Mouse (Mus musculus): ENCODE results near the gene Aplf. TPM values are rescaled to one million over a fixed set of nuclear protein-coding genes. Genes with fewer than 3 reads are reported as not detected.

Aplf gene
- total RNA-seq, 1 experiment = 10.4 TPM

GRCm38 (mm10) chr6:87590394-87591281 lies 81.4 kb downstream of the Aplf start, which contains the start of gene Prokr1:
TSS of gene Prokr1 (minus strand) at chr6:87590743.
- Histone ChIP-seq H3K36me3 (ENCODE audit: control insufficient read depth, insufficient read depth, low read length, poor library complexity, severe bottlenecking) (no peaks in the 10 kb centered on the region), H3K4me1 (ENCODE audit: control insufficient read depth in 2 of 2, insufficient read depth in 2 of 2, low read length in 2 of 2, poor library complexity in 1 of 2) (peaks cover 0 to 2% of the 10 kb centered on the region in 2 experiments; a peak in 1 of 4 replicates), H3K9me3 (ENCODE audit: control insufficient read depth, insufficient read depth, low read depth, low read length) (no peaks in the 10 kb centered on the region), H3K9ac (ENCODE audit: insufficient read depth, low read depth, low read length, poor library complexity, severe bottlenecking) (no peak within 1 kb of the TSS), H3K4me3 (ENCODE audit: insufficient read depth in 1 of 2, low read depth in 1 of 2, low read length in 2 of 2, poor library complexity in 1 of 2, severe bottlenecking in 1 of 2) (peak within 1 kb of the TSS; percentile 51 to 54), H3K27ac (ENCODE audit: insufficient read depth, low read depth, low read length, poor library complexity, severe bottlenecking) (no peak within 1 kb of the TSS)
- no peak for TF ChIP-seq CHD2 (IDR thresholded peaks at IDR 0.05; ENCODE audit: low read depth, low read length)
- no peak for TF ChIP-seq MAFK (IDR thresholded peaks at IDR 0.05; ENCODE audit: insufficient read depth, low read depth, low read length)
- no peak for TF ChIP-seq HCFC1 (IDR thresholded peaks at IDR 0.05; ENCODE audit: borderline replicate concordance, insufficient read depth, low read length)
- no peak for TF ChIP-seq ZNF384 (IDR thresholded peaks at IDR 0.05; ENCODE audit: low read depth, low read length)
- TF ChIP-seq ZC3H11A (IDR thresholded peaks at IDR 0.05; ENCODE audit: borderline replicate concordance, low read depth, low read length) = no peak
- in situ Hi-C loops (cut with MboI; ENCODE audit: low sequenced_read_pairs in 2 of 2, unreplicated experiment in 2 of 2) = no loop called here
- no peak for DNase-seq (ENCODE audit: low read depth, low spot score)

DNA sequence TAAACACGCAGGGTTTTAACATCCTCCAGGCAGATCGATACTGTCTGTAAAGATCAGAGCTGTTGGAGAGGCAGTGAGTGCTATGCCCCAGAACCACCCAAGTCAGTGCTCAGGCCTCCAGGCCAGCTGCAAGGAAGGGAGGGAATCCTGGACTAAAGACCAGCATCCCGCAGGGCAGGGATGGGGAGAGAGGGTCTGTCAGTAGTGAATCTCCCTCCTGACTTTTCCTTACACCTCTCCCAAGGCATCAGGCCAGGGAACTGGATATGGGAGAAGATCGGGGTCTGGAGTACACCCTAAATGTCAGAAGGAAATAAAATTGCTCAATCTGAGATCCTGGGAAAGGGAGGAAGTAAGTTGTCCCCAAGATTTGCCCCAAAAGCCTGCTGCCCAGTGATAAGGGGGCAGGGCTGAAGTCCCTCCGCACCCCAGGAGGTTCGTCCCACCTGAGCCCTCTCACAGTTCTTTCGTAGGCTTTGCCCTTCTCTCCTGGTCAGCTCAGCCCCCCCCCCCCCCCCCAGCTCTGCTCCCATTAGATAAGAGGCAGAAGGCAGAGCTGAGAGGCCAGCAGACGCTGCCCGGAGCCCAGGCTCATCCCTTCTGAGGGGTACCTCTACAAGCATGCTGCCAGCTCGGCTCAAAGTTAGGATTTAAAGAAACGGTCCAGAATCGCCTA lies 82.1 kb downstream of the Aplf start:
- in situ Hi-C loops (cut with MboI; ENCODE audit: low sequenced_read_pairs in 2 of 2, unreplicated experiment in 2 of 2) = no loop called here
- TF ChIP-seq CHD2 (IDR thresholded peaks at IDR 0.05; ENCODE audit: low read depth, low read length) (no peak), ZC3H11A (IDR thresholded peaks at IDR 0.05; ENCODE audit: borderline replicate concordance, low read depth, low read length) (no peak), ZNF384 (IDR thresholded peaks at IDR 0.05; ENCODE audit: low read depth, low read length) (no peak), HCFC1 (IDR thresholded peaks at IDR 0.05; ENCODE audit: borderline replicate concordance, insufficient read depth, low read length) (no peak), MAFK (IDR thresholded peaks at IDR 0.05; ENCODE audit: insufficient read depth, low read depth, low read length) (no peak)
- Histone ChIP-seq H3K9ac (ENCODE audit: insufficient read depth, low read depth, low read length, poor library complexity, severe bottlenecking) (no peak overlapping the region), H3K9me3 (ENCODE audit: control insufficient read depth, insufficient read depth, low read depth, low read length) (no peaks in the 10 kb centered on the region), H3K4me3 (ENCODE audit: insufficient read depth in 1 of 2, low read depth in 1 of 2, low read length in 2 of 2, poor library complexity in 1 of 2, severe bottlenecking in 1 of 2) (peak overlapping the region in 1 of 2 experiments; percentile 54; a peak in 2 of 4 replicates), H3K4me1 (ENCODE audit: control insufficient read depth in 2 of 2, insufficient read depth in 2 of 2, low read length in 2 of 2, poor library complexity in 1 of 2) (peaks cover 0 to 2% of the 10 kb centered on the region in 2 experiments; a peak in 1 of 4 replicates), H3K36me3 (ENCODE audit: control insufficient read depth, insufficient read depth, low read length, poor library complexity, severe bottlenecking) (no peaks in the 10 kb centered on the region), H3K27ac (ENCODE audit: insufficient read depth, low read depth, low read length, poor library complexity, severe bottlenecking) (no peak overlapping the region)
- no peak for DNase-seq (ENCODE audit: low read depth, low spot score)

GRCm38 (mm10) chr6:87583991-87584390 lies 88.0 kb downstream of the Aplf start:
- no peak overlapping the region for H3K9ac ChIP-seq (ENCODE audit: insufficient read depth, low read depth, low read length, poor library complexity, severe bottlenecking)
- H3K4me3 ChIP-seq (ENCODE audit: insufficient read depth in 1 of 2, low read depth in 1 of 2, low read length in 2 of 2, poor library complexity in 1 of 2, severe bottlenecking in 1 of 2) = no peak overlapping the region
- no peaks in the 10 kb centered on the region for H3K9me3 ChIP-seq (ENCODE audit: control insufficient read depth, insufficient read depth, low read depth, low read length)
- in situ Hi-C loops (cut with MboI; ENCODE audit: low sequenced_read_pairs in 2 of 2, unreplicated experiment in 2 of 2) = no loop called here
- H3K27ac ChIP-seq (ENCODE audit: insufficient read depth, low read depth, low read length, poor library complexity, severe bottlenecking) = no peak overlapping the region
- 0 out of 4 replicates have a peak, but pooled peaks cover 0 to 3% of the 10 kb centered on the region in 2 experiments for H3K4me1 ChIP-seq (ENCODE audit: control insufficient read depth in 2 of 2, insufficient read depth in 2 of 2, low read length in 2 of 2, poor library complexity in 1 of 2)
- no peak for TF ChIP-seq CHD2 (IDR thresholded peaks at IDR 0.05; ENCODE audit: low read depth, low read length)
- no peak for TF ChIP-seq ZNF384 (IDR thresholded peaks at IDR 0.05; ENCODE audit: low read depth, low read length)
- TF ChIP-seq MAFK (IDR thresholded peaks at IDR 0.05; ENCODE audit: insufficient read depth, low read depth, low read length) = no peak
- no peak for DNase-seq (ENCODE audit: low read depth, low spot score)
- H3K36me3 ChIP-seq (ENCODE audit: control insufficient read depth, insufficient read depth, low read length, poor library complexity, severe bottlenecking) = no peaks in the 10 kb centered on the region

DNA sequence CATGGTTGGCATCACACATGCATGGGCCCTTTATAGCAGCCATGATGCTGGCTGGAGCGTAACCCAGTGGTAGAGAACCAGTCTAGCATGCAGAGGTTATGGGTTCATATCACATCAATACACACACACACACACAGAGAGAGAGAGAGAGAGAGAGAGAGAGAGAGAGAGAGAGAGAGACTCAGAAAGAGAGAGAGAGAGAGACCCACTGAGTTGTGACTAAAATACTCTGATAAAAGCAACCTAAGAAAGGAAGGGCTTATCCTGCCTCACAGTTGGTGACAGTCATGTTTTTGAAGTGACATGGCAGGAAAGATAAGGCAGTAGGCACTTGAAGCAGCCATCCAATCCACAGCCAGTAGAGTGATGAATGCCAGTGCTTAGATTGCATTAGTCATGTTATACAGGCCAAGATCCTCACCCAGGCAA lies 88.8 kb downstream of the Aplf start:
- no peak for DNase-seq (ENCODE audit: low read depth, low spot score)
- no peak overlapping the region for H3K9ac ChIP-seq (ENCODE audit: insufficient read depth, low read depth, low read length, poor library complexity, severe bottlenecking)
- no peaks in the 10 kb centered on the region for H3K36me3 ChIP-seq (ENCODE audit: control insufficient read depth, insufficient read depth, low read length, poor library complexity, severe bottlenecking)
- 0 out of 4 replicates have a peak, but pooled peaks cover 0 to 3% of the 10 kb centered on the region in 2 experiments for H3K4me1 ChIP-seq (ENCODE audit: control insufficient read depth in 2 of 2, insufficient read depth in 2 of 2, low read length in 2 of 2, poor library complexity in 1 of 2)
- TF ChIP-seq HCFC1 (IDR thresholded peaks at IDR 0.05; ENCODE audit: borderline replicate concordance, insufficient read depth, low read length) (no peak), ZC3H11A (IDR thresholded peaks at IDR 0.05; ENCODE audit: borderline replicate concordance, low read depth, low read length) (no peak), MAFK (IDR thresholded peaks at IDR 0.05; ENCODE audit: insufficient read depth, low read depth, low read length) (no peak), CHD2 (IDR thresholded peaks at IDR 0.05; ENCODE audit: low read depth, low read length) (no peak), ZNF384 (IDR thresholded peaks at IDR 0.05; ENCODE audit: low read depth, low read length) (no peak)
- no peak overlapping the region for H3K4me3 ChIP-seq (ENCODE audit: insufficient read depth in 1 of 2, low read depth in 1 of 2, low read length in 2 of 2, poor library complexity in 1 of 2, severe bottlenecking in 1 of 2)
- in situ Hi-C loops (cut with MboI; ENCODE audit: low sequenced_read_pairs in 2 of 2, unreplicated experiment in 2 of 2) = no loop called here
- no peak overlapping the region for H3K27ac ChIP-seq (ENCODE audit: insufficient read depth, low read depth, low read length, poor library complexity, severe bottlenecking)
- H3K9me3 ChIP-seq (ENCODE audit: control insufficient read depth, insufficient read depth, low read depth, low read length) = no peaks in the 10 kb centered on the region
